Mouse (Mus musculus) embryonic facial prominence, embryonic 13.5 days (tissue): ENCODE data around the gene Atf6. TPM values are rescaled to one million over a fixed set of nuclear protein-coding genes. Genes with fewer than 3 reads are reported as not detected.

Experiments used
- ATAC-seq: fragments of 200-750 bp; cut with Nextera tagmentation; 2 replicates; pipeline ENCODE4 v1.8.0; 2017; ENCODE audit warnings: low read depth; ENCODE audit not compliant: insufficient number of reproducible peaks, insufficient read depth, low FRiP score, low TSS enrichment
- H3K27ac ChIP-seq: fragments of 300-500 bp; sonication (generic); 2 replicates; pipeline ENCODE4 v1.5.1; 2015; ENCODE audit warnings: moderate library complexity, mild to moderate bottlenecking, inconsistent platforms
- H3K27me3 ChIP-seq: fragments of 300-500 bp; sonication (generic); 2 replicates; pipeline ENCODE4 v1.6.1; 2015; ENCODE audit warnings: mild to moderate bottlenecking, inconsistent platforms
- H3K36me3 ChIP-seq: fragments of 300-500 bp; sonication (generic); 2 replicates; pipeline ENCODE4 v1.6.1; 2015; ENCODE audit warnings: mild to moderate bottlenecking, inconsistent platforms
- H3K4me1 ChIP-seq: fragments of 300-500 bp; sonication (generic); 2 replicates; pipeline ENCODE4 v1.6.1; 2015; ENCODE audit warnings: inconsistent platforms
- H3K4me2 ChIP-seq: fragments of 300-500 bp; sonication (generic); 2 replicates; pipeline ENCODE4 v1.6.1; 2015; ENCODE audit warnings: moderate library complexity, mild to moderate bottlenecking, inconsistent platforms
- H3K4me3 ChIP-seq: fragments of 300-500 bp; sonication (generic); 2 replicates; pipeline ENCODE4 v1.5.1; 2015; ENCODE audit warnings: mild to moderate bottlenecking, inconsistent platforms
- H3K9ac ChIP-seq: fragments of 300-500 bp; sonication (generic); 2 replicates; pipeline ENCODE4 v1.6.1; 2015; ENCODE audit warnings: mild to moderate bottlenecking, inconsistent platforms
- H3K9me3 ChIP-seq: fragments of 300-500 bp; sonication (generic); 2 replicates; pipeline ENCODE4 v1.6.1; 2016; ENCODE audit warnings: inconsistent platforms
- WGBS: fragments of 180-500 bp; shearing (Covaris S2); methylation state at CpG from one replicate; pipeline ENCODE4 v1.1.7; 2015; ENCODE audit warnings: mixed read lengths; 5-methylcytosine and 5-hydroxymethylcytosine counted together
- polyA plus RNA-seq: library from polyadenylated mRNA; unstranded; fragments of >200 nt; fragmentation: Nextera tagmentation; extraction: Ambion mirVana; gene quantifications from 2 replicates; pipeline ENCODE4 v1.2.1, GENCODE M21; 2015

Gene Atf6
- polyA plus RNA-seq, 1 experiment from 2014 or later, result 7.3 TPM

GRCm38 (mm10) chr1:170753597-170753996 lies 114.0 kb downstream of the Atf6 start:
- no peak for ATAC-seq
- Histone ChIP-seq H3K36me3 (no peaks in the 10 kb centered on the region), H3K9me3 (no peaks in the 10 kb centered on the region), H3K4me2 (no peak overlapping the region), H3K9ac (no peak overlapping the region), H3K27ac (no peak overlapping the region), H3K4me3 (no peak overlapping the region), H3K27me3 (no peaks in the 10 kb centered on the region), H3K4me1 (no peaks in the 10 kb centered on the region)
- 82% methylated on average over 5 of the region's 5 CpGs for WGBS

- H3K27me3 ChIP-seq, result no peaks in the 10 kb centered on the region
- H3K4me2 ChIP-seq, result no peak overlapping the region
- 92% methylated on average over 7 of the region's 7 CpGs for WGBS
- no peaks in the 10 kb centered on the region for H3K4me1 ChIP-seq
- H3K9me3 ChIP-seq, result no peaks in the 10 kb centered on the region
- no peak overlapping the region for H3K27ac ChIP-seq
- ATAC-seq, result no peak
- no peak overlapping the region for H3K4me3 ChIP-seq
- H3K9ac ChIP-seq, result no peak overlapping the region
- H3K36me3 ChIP-seq, result no peaks in the 10 kb centered on the region
Observed at GRCm38 (mm10) chr1:170751797-170752196, 115.8 kb downstream of the Atf6 start.

- no peak for ATAC-seq
- 92% methylated on average over 5 of the region's 5 CpGs for WGBS
- H3K4me3 ChIP-seq, result no peak overlapping the region
Observed at GRCm38 (mm10) chr1:170746523-170746922, 121.0 kb downstream of the Atf6 start.

GRCm38 (mm10) chr1:170741497-170742246 lies 125.9 kb downstream of the Atf6 start:
- H3K4me3 ChIP-seq, result no peak overlapping the region
- no peak overlapping the region for H3K27ac ChIP-seq
- H3K27me3 ChIP-seq, result no peaks in the 10 kb centered on the region
- 73% methylated on average over 5 of the region's 5 CpGs for WGBS
- ATAC-seq, result no peak
- H3K4me1 ChIP-seq, result no peaks in the 10 kb centered on the region
- peaks cover 3% of the 10 kb centered on the region; the same call in 1 of the 2 replicates for H3K36me3 ChIP-seq
- H3K4me2 ChIP-seq, result no peak overlapping the region
- H3K9me3 ChIP-seq, result no peaks in the 10 kb centered on the region
- H3K9ac ChIP-seq, result no peak overlapping the region

More at GRCm38 (mm10) chr1:170746523-170746922, 121.0 kb downstream of the Atf6 start:
- Histone ChIP-seq H3K4me2 (no peak overlapping the region), H3K9ac (no peak overlapping the region), H3K27me3 (no peaks in the 10 kb centered on the region), H3K9me3 (no peaks in the 10 kb centered on the region), H3K36me3 (peaks cover 3% of the 10 kb centered on the region; the same call in 1 of the 2 replicates), H3K4me1 (no peaks in the 10 kb centered on the region), H3K27ac (no peak overlapping the region)

GRCm38 (mm10) chr1:170734866-170735265 lies 132.7 kb downstream of the Atf6 start:
- 88% methylated on average over 3 of the region's 3 CpGs for whole genome bisulfite sequencing
- Histone ChIP-seq H3K27me3 (no peaks in the 10 kb centered on the region), H3K9me3 (no peaks in the 10 kb centered on the region), H3K9ac (no peak overlapping the region), H3K36me3 (no peaks in the 10 kb centered on the region), H3K4me2 (no peak overlapping the region), H3K4me3 (no peak overlapping the region), H3K27ac (no peak overlapping the region), H3K4me1 (no peaks in the 10 kb centered on the region)
- no peak for ATAC-seq

- no peak overlapping the region for H3K27ac ChIP-seq
- no peak overlapping the region for H3K9ac ChIP-seq
- no peaks in the 10 kb centered on the region for H3K4me1 ChIP-seq
- no peak overlapping the region for H3K4me2 ChIP-seq
- no peaks in the 10 kb centered on the region for H3K36me3 ChIP-seq
- H3K27me3 ChIP-seq, result no peaks in the 10 kb centered on the region
- ATAC-seq, result no peak
- H3K4me3 ChIP-seq, result no peak overlapping the region
- H3K9me3 ChIP-seq, result no peaks in the 10 kb centered on the region
- WGBS, result 84% methylated on average over 2 of the region's 2 CpGs
Observed at GRCm38 (mm10) chr1:170732596-170732890, 135.0 kb downstream of the Atf6 start.

GRCm38 (mm10) chr1:170731865-170732595 lies 135.5 kb downstream of the Atf6 start:
- H3K27ac ChIP-seq, result no peak overlapping the region
- H3K4me3 ChIP-seq, result no peak overlapping the region
- no peaks in the 10 kb centered on the region for H3K4me1 ChIP-seq
- no peak overlapping the region for H3K9ac ChIP-seq
- ATAC-seq, result no peak
- WGBS, result 90% methylated on average over 11 of the region's 11 CpGs
- no peaks in the 10 kb centered on the region for H3K27me3 ChIP-seq
- no peak overlapping the region for H3K4me2 ChIP-seq
- no peaks in the 10 kb centered on the region for H3K9me3 ChIP-seq
- H3K36me3 ChIP-seq, result no peaks in the 10 kb centered on the region

GRCm38 (mm10) chr1:170729267-170729962 lies 138.2 kb downstream of the Atf6 start:
- no peak overlapping the region for H3K9ac ChIP-seq
- H3K4me3 ChIP-seq, result no peak overlapping the region
- H3K27ac ChIP-seq, result no peak overlapping the region
- no peaks in the 10 kb centered on the region for H3K27me3 ChIP-seq
- no peak for ATAC-seq
- 84% methylated on average over 8 of the region's 8 CpGs for WGBS
- no peaks in the 10 kb centered on the region for H3K4me1 ChIP-seq
- no peaks in the 10 kb centered on the region for H3K36me3 ChIP-seq
- H3K4me2 ChIP-seq, result no peak overlapping the region
- no peaks in the 10 kb centered on the region for H3K9me3 ChIP-seq

- Histone ChIP-seq H3K27ac (no peak overlapping the region), H3K9me3 (no peaks in the 10 kb centered on the region), H3K4me2 (no peak overlapping the region), H3K4me1 (no peaks in the 10 kb centered on the region), H3K36me3 (no peaks in the 10 kb centered on the region), H3K9ac (no peak overlapping the region), H3K4me3 (no peak overlapping the region), H3K27me3 (no peaks in the 10 kb centered on the region)
- 66% methylated on average over 6 of the region's 6 CpGs for WGBS
- no peak for ATAC-seq
Observed at GRCm38 (mm10) chr1:170728524-170728923, 139.0 kb downstream of the Atf6 start.

GRCm38 (mm10) chr1:170721560-170721959 lies 146.0 kb downstream of the Atf6 start:
- no peak overlapping the region for H3K4me2 ChIP-seq
- no peak for ATAC-seq
- H3K9ac ChIP-seq, result no peak overlapping the region
- H3K36me3 ChIP-seq, result no peaks in the 10 kb centered on the region
- peaks cover 25% of the 10 kb centered on the region for H3K4me1 ChIP-seq
- no peaks in the 10 kb centered on the region for H3K9me3 ChIP-seq
- no peak overlapping the region for H3K27ac ChIP-seq
- 85% methylated on average over 5 of the region's 5 CpGs for WGBS
- H3K27me3 ChIP-seq, result no peaks in the 10 kb centered on the region
- H3K4me3 ChIP-seq, result no peak overlapping the region

- no peaks in the 10 kb centered on the region for H3K36me3 ChIP-seq
- ATAC-seq, result no peak
- peaks cover 25% of the 10 kb centered on the region for H3K4me1 ChIP-seq
- H3K4me3 ChIP-seq, result no peak overlapping the region
- no peak overlapping the region for H3K4me2 ChIP-seq
- 33% methylated on average over 8 of the region's 8 CpGs for WGBS
- H3K27ac ChIP-seq, result peak overlapping the region; percentile 45; the same call in 1 of the 2 replicates
- H3K9me3 ChIP-seq, result no peaks in the 10 kb centered on the region
- no peak overlapping the region for H3K9ac ChIP-seq
- H3K27me3 ChIP-seq, result no peaks in the 10 kb centered on the region
Observed at GRCm38 (mm10) chr1:170718133-170718810, 149.3 kb downstream of the Atf6 start.
